Mouse (Mus musculus) frontal cortex, postnatal 14 days (tissue): ENCODE results near the gene Nmt1.
A peak's percentile ranks its signal among the peaks of the same experiment; 100 is the strongest.

Experiments used
- DNase-seq, 2 experiments: peaks; one replicate each; pipeline ENCODE4 v3.0.0; 2022; ENCODE audit warnings: low spot score in 2 of 2

Nmt1 gene

DNA sequence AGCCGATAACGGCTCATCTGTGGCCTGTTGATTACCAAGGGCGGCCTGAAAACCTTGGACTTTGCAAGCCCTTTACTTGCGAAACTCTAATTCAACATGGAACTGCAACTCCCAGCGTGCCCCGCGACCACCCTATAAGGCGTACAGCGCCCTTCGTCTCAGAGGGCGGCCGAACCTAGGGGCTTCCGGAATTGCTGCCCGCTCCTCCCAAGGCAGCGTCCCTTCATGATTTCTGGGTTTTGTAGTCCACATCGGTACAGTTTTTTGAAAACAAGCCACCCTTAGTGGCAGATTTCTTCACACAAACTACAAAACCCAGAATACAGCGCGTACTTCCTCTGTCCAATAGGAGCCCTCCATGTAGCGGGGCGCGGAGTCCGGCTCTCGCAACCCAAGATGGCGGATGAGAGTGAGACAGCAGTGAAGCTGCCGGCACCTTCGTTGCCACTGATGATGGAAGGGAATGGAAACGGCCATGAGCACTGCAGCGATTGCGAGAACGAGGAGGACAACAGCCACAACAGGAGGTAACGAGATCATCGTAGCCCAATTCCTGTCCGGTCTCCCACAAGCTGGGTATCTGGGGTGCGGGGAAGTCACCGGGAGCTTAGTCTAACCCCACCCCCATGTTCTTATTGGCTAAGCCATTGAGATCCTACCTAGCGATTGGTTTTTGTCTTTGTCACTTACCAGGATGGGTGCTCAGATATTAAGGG is at the start of gene Nmt1, which contains the start of gene Dcakd:
Nmt1 (plus strand) TSS at position 15 of the 716 bp plus-strand sequence.
Dcakd (minus strand) TSS at position 158 of the 716 bp plus-strand sequence.
- peak; percentile 89 to 92 for DNase-seq

DNA sequence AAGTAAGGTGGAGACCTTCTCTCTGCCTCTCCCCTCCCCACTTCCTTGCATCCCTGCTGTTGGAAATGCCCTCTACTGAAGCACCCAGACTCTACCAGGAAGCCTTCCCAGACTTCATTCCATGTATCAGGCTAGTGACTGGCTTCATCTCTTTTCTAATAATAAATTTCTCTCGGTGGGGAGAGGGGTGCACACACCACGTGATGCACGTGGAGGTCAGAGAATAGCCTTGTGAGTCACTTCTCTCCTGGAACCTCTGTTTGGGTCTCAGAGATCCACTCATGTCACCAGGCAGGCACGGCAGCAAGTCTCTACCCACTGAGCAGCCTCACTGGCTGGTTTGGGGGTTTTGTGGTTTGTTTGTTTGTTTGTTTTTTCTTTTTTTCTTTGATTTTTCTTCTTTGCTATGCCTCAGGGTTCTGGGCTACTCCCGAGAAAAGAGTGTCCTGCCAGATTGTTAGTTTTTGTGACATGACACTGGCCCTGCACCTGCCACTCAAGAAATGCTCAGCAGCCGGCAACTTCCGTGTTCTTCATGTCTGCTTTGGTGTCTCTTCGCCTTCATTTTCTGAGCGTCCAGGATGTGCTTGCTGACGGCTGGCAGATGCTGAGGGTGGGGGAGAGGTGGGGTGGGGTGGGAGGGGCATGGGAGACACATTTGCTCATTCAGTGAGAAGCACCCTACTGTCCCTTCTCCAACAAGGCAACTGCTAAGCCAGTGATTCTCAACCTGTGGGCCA is 46.7 kb upstream of the Nmt1 start:
- DNase-seq, result no peak

DNA sequence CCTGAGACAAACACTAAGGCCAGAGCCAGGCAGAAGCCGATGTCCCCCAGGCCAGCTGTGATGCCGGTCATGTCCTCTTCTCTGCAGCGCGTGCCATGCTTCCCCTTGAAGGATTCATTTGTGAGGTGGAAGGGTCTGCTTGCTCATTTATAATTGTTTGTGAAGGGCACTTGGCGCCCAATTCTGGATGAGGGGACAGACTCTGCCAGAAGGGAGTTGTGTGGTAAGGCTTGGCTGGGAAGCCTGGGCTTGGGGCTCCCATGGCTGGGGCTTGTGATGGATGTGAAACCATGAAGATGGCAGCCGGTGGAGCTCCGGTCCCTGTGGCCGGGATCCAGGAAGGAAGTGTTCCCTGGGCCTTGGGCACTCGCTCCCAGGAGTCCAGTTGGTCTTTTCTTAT is 43.9 kb upstream of the Nmt1 start:
- no peak for DNase-seq

DNA sequence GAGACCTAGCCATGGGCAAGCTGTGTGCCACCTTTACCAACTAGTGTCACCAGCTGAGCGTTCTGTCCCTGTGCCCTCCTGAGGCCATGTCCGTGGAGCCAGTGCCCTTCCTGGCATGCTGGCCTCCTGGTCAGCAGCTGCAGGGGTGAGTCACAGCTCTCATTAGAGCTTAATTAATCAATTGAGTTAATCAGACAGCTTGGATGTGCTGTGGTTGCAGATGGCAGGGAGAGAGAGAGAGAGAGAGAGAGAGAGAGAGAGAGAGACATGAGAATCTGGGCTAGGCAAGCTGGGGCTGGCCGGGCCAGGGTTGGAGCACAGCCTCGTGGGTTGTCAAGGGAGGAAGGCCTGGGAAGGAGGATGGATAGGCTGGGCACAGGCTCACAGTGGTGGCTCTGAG is 43.4 kb upstream of the Nmt1 start:
- no peak for DNase-seq

DNA sequence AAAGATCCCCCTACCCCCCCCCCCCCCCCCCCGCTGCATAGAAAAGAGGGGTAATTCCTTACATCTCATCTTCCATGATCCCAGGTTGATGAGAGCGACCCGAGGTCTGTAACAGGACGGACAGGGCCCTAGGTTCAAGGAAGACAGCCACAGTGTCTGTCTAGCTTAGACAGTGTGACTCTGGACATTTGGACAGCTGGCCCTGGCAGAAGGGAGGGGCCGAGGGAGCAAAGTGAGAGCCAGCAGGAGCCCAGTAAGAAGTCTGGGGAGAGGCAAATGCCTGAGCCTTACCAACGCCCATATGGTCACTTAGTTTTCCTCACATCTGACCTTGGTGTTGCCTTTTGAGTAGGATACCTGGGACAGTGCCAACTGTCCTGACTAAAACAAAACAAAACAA is 42.8 kb upstream of the Nmt1 start:
- DNase-seq, result no peak

DNA sequence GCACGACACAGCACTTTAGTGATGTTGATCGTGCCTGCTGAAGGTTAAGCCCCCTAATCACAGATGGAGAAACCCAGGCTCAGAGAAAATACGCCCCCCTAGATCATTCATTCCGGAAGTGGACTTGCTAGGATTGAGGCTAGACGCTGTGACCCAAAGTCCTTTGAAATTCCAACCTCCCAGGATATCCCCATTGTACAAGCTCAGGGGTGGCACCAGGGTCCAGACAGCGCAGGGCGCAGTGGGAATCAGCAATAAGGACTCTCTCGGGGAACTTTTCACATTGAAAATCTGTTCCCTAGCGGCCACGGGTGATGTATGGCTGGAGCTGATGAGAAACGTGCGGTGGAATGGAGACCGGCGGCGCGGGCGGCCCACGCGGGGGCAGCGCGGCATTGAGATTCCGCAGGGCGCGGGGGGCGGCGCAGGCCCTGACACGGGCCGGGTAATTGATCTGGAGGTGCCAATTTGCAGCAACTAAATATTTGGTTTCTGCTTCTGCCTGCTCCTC is 38.3 kb upstream of the Nmt1 start:
- no peak for DNase-seq

DNA sequence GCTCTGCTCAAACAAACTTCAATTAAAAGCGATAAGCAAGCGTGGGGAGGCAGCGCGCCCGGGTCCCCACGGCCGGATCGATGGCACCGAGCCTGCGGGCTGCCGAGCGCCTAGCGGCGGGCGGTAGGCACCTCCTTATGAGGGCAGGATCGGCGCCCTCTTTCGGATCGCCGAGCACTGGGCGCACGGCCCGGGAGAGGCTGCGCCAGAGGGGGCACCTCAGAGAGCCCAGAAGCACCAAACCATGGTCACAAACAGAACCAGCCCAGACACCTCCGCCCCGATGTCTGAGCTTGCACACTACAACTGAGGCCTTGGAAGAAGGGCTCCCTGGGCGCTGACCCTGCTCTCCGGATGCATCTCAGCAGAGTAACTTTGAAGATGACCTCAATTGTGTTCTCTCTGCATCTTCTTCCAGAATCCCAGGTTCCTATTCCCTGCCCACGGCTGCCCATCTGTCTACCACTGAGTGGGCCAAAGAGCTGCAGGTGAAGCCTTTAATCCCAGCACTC is 37.8 kb upstream of the Nmt1 start:
- DNase-seq, result no peak

DNA sequence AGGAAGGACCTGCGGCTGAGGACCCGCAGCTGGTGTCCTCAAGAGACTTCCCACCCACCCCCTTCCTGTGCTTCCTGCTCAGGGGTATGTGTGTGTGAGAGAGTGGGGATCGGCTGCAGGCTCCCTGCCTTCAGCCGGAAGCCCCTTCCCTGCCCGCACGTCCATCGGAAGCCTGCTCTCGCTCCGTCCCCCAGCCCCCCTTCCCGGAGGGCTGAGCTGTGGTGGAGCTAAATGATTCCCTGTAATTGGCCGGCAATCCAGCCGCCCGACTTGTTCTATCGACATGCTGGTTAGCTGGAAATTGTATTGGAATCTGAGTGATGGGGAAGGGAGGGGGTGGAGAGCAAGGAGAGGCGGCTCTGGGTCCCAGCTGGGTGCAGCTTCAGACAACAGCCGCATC is 36.3 kb upstream of the Nmt1 start:
- DNase-seq, result no peak

DNA sequence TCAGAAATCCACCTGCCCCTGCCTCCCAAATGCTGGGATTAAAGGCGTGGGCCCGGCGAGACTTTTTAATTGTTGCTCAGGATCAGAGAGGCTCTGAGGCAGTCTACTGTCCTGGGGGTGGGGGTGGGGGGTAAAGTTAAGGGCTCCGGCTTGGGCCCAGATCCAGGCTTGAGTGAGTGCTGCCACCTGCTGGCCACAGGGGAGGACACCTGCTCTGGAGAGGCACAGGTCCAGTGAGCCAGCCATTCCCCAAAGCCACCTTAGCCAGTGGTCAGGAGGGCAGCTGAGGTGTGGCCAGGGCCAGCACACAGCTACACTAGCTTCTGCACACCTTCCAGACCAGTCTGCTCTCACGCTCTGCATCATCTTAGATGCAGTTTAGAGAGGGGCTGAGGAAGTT is 35.0 kb upstream of the Nmt1 start:
- DNase-seq, result no peak

DNA sequence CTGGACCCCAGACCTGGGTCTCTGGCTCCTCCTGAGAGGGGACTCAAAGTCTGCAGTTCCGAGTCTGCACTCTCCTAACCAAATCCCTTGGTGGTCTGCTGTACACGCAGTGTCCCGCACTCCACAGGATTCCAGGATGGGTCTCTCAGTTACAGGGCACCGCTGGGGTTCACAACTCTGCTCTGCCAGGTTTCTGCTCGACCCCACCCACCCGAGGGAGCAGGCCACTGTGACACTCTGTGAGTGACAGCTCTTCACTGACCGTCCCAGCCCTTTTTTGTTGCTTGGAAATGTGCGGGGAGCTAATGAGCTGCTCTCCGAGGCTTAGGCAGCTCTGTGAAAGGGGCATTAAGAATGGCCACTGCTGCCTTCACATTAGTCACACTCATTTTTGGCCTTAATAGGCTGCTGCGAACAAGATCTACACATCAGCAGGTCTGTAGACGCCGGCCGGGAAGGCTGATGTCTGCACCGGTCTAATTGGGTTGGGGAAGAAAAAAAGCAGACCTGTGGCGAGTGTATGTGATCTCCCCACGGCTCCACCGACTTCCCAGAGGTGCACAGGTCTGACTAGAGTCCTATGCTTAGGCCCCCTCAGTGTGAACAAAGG is 34.5 kb upstream of the Nmt1 start:
- no peak for DNase-seq

DNA sequence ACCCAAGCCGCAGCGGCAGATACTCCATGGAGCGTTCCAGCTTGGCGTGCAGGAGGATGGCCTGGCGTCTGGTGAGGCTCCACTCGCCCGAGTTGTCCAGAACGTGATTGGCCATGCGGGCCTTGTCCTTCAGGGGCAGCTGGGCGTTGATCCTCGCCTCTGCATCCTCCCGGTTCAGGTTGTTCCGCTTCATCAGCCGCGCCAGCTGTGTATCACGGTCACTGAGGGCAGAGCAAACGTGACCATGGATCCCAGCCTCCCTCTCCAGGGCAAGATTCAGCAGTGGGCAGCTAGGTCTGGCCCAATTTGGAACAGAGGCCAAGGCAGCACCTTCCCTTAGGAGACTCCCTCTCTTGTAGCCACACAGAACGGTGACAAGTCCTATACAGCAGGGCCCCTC is 33.0 kb upstream of the Nmt1 start:
- no peak for DNase-seq

DNA sequence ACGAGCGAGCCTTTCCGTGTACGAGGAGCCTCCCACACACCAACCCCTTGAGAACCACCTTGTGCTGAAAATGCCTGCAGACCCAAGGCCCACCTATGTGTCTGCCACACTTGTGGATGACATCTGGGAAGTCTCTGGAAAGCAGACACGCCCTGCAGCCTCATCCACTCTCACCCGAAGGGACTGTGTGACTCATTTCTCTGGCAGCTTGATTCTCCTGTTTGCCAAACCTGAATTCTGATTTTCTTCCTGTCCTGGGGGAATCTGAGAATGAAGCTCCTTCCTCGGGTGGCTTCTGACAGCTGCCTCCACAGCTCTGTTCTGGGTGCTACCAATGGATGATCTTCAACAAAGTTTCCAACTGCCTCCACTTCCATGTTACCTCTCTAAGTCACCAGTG is 31.6 kb upstream of the Nmt1 start:
- DNase-seq, result no peak

DNA sequence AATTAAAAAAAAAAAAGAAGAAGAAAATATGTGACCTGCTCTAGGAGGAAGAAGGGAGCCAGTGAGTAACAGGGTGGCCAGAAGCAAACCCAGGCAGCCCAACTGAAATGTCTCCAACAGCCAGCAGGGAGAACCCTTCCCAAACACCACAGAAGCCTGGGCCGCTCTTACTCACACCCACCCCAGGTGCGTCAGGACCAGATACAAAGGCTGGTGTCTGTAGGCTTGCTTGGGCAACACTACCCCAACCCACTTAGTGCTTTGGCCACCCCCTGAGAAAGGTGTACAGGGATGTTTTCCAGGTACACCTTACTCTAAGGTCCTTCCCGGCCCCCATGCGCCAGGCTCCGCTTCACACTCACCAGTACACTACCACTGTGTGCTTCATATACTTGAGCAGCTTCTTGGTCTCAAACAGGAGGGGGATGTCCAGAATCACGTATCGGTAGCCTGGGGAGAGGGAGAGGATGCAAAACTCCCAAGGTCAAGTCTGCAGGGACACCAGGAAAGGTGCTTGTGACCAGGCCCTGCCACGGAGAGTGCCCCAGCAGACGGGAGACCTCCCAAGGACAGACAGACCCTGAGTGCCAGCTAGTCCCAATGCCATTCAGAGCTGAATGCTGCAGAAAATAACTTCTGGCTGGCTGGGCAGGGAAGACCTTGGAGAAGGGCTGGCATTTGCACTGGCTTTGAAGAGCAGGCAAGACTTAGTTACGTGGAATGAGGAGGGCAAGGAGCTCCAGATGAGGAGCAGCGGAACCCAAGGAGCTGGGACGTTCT is 30.8 kb upstream of the Nmt1 start:
- DNase-seq, result no peak

DNA sequence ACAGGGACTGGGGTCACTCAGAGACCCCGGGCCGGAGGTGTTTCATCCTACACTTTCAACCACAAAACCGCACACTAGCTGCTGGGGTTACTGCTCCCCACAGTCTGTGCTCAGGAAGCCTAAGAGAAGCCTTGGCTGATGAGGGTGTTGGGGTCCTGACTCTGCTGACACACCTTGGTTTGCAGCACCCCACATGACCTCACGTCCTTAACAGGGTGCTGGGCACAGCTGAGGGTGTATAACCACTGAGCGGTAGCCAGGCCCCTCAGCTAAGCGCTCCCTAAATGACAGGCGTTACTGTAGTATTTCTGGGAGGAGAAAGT is 29.8 kb upstream of the Nmt1 start:
- no peak for DNase-seq

DNA sequence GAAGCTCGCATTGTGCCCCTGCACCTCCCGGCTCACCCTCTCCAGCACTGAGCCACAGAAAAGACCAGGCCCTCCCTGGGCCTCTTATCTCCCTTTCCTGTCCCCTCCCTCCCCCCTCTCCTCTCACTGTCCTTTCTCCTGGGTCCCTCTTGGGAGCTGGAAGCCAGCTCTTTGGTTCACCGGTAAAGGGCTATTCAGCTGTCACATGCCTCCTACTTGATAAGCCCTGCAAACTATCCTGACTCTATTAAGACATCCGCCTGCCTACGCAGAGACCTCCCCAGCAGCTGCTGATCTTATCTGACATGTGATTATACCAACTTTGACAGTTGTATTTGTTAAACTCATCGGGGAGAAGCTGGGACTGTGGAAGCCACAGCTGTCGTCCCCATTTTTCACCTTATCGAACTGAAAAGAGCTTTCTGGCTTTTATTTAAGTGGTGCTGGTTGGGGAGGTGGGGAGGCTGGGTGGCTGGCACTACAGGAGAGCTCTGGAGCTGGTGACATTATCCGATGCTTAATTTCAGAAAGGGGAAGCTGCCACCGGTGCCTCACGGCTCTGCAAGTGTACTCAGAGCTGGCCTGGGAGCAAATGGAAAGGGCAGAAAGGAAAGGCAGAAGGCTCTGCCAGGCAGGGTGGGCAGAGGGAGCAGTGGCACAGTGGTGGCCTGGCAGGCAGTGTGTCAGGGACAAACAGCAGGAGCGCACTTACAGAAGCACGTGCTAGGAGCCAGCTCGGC is 29.2 kb upstream of the Nmt1 start:
- DNase-seq, result no peak

DNA sequence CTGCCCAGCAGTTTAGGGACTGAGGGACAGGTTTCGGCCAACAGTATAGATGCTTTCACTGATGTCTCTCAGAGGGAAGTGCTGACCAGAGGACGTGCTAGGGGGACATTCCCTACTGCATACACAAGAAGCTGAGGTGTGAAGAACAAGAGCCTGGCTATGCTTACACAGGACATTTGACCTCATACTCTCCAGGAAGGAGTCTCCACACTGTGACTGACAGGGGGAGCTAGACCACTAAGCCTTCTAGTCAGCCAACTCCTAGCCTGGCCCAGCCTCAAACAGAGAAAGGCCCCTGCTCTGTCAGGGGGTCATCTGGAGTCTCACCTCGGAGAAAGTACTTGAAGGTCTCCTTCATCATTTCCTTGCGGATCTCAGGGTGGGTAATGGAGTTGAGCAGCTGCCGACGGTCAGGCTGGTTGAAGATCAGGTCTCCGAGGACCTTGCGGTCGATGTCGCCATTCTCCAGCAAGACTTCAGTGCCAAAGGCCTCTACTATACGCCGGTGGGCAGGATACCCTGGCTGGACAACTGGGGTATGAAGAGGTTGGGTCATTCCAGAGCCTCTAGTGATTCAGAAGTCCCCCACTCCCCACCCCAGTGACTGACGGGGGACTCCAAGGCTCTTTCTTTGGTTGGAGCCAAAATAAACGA is 28.5 kb upstream of the Nmt1 start:
- no peak for DNase-seq

DNA sequence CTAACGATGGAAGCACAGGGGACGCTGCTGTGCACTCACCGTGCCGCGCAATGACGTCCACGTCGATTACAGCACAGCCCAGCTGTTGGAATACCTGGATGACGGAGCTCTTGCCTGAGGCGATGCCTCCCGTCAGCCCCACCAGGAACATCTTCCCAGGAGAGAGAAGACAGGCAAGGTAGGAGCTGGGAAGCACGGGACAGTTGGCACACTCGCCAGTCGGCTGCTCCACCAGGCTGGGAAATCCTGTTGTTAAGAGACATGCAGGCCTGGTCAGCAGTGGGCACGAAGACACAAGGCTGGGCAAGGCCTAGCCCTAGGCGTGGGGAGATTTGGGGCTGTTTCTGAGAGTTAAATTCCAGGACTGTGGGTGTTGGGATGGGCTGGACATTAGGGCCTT is 27.9 kb upstream of the Nmt1 start:
- no peak for DNase-seq

DNA sequence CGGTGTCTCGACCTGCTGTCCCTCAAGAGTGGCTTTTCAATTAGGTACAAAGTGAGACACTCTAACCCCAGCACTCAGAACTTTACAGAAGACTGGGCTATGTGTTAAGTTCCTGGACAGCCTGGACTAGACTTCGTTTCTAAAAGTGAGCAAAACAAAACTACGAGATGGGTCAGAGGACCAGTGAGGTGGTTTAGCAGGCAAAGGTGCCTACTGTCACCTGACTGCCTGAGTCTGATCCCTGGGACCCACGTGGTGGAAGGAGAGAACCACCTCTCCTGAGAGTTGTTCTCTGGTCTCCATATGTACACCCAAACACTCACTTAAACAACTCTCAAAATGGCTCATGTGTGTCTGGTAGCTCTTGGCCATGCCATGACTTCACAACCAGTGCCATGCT is 26.9 kb upstream of the Nmt1 start:
- DNase-seq, result no peak

DNA sequence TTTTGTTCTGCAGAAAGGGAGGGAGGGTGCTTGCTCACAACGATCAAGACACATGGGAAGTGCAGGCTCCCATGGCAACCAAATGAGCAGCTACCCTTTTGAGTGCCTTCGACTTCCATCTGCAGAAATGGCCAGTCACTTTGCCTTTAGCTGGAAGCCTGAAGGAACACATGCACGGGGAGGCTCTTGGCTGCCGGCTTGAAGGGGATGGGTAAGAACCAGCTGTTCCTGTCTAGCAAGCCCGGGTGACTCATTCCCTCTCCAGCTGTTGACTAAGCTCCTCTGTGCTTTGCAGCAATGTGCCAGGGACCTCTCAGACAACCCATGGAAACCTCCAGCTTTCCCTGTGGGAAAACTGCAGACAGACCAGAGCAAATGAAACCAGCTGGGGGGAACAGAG is 24.8 kb upstream of the Nmt1 start:
- DNase-seq, result peak; percentile 65 to 79

DNA sequence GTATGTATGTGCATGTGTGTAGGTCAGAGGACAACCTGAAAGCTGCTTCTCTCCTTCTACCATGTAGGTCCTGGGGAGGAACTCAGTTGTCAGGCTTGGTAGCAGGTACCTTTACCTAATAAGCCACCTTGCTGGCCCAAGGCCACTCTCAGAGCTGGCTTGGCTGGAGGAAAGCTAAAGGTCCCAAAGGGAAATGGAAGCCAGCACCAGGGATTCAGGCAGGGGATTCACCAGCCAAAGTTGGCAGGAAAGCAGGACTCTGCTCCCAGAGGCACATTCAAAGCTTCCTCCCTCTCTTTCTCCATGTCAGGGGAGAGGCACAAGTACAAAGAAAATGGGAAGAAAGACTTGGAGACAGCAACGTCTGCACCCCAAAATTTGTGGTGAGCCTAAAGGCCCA is 23.1 kb upstream of the Nmt1 start:
- DNase-seq, result no peak
